Mouse (Mus musculus): ENCODE measurements at regions not wholly inside any gene's neighbourhood (a gene's known extent, or its start where the extent isn't known, plus 50 kb on each side); places are given as distances from the start of the nearest gene placed in this dataset.
"Not testable (repeated sequence)": the region's sequence is repeated elsewhere in the genome, so short reads cannot be mapped to it uniquely, and the experiment has no call there.

DNA sequence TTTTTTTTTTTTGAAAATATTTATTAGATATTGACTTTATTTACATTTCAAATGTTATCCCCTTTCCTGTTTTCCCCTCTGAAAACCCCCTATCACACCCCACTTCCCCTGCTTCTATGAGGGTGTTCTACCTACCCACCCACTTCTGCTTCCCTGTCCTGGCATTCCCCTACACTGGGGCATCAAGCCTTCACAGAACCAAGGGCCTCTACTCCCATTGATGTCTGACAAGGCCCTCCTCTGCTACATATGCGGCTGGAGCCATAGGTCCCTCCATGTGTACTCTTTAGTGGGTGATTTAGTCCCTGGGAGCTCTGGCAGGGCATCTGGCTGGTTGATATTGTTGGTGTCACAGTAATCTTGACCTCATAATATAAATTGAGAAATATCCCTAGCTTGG, 79.1 kb downstream of the Gm13691 start:
- H3K9ac ChIP-seq; H3K27ac ChIP-seq (replicated peaks); ATAC-seq (ENCODE audit: extremely low read depth, insufficient number of reproducible peaks, low FRiP score, low TSS enrichment); H3K4me3 ChIP-seq; H3K4me1 ChIP-seq; H3K4me2 ChIP-seq; H3K36me3 ChIP-seq; H3K27me3 ChIP-seq (replicated peaks); H3K9me3 ChIP-seq: not testable (repeated sequence)
- WGBS = 60% methylated on average over 1 of the region's 1 CpGs

DNA sequence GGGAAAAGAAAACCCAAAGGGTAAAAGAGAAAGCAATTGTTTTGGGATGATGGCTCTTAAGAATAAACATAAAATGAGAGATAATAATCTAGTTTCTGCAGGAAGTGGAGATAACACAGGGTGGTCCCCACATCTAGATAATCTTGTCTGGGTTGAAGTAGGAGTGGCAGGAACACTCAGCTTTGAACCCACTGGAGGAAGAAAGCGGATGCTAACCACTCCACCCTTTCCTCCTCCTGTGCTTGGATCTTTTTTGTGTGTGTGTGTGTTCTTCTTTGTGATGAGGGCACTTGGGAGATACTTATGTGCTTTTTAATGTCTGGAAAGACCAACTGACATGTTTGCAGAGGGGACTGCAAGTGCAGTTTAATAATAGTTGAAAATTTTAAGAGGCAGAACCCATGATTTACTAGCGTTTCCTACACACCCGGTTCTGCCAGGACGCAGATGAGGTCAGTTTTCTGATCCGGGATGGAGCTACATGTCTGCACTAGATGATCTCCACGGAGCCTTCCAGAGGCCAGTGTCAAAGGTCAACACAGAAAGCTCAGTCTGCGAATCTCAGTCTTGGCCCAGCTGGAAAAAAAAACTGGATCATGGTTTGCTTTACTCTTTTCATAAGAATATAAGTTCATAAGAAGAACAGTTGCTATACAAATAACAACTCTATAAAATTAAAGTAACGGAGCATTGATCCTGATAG, 82.7 kb downstream of the Gm13691 start:
- H3K9ac ChIP-seq = no peak overlapping the region
- H3K4me1 ChIP-seq = no peaks in the 10 kb centered on the region
- no peak for ATAC-seq (ENCODE audit: extremely low read depth, insufficient number of reproducible peaks, low FRiP score, low TSS enrichment)
- H3K4me2 ChIP-seq = no peak overlapping the region
- no peaks in the 10 kb centered on the region for H3K36me3 ChIP-seq
- H3K4me3 ChIP-seq = no peak overlapping the region
- H3K27me3 ChIP-seq (replicated peaks) = no peaks in the 10 kb centered on the region
- WGBS = 71% methylated on average over 8 of the region's 8 CpGs
- no peaks in the 10 kb centered on the region for H3K9me3 ChIP-seq
- H3K27ac ChIP-seq (replicated peaks) = no peak overlapping the region

DNA sequence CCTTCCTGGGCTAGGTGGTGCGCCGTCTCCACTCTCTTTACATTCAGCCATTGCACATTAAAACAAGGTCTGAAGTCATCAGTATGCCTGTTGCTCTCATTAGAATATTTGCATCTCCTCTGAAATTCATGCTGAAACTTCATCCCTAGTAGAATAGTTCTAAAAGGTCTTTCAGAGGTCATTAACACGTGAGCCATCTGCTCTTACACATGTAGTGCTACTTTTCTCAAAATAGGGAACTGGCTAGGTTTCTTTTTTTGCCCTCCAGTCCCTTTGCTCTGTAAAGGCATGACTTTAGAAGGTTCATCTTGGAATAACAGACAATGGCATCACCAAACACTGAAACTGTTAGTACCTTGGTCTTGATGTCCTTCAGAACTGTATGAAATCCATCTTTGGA, 85.6 kb downstream of the Gm13691 start:
- Histone ChIP-seq H3K4me2 (no peak overlapping the region), H3K9ac (no peak overlapping the region), H3K27me3 (replicated peaks) (no peaks in the 10 kb centered on the region), H3K27ac (replicated peaks) (no peak overlapping the region), H3K9me3 (no peaks in the 10 kb centered on the region), H3K36me3 (no peaks in the 10 kb centered on the region), H3K4me3 (no peak overlapping the region), H3K4me1 (no peaks in the 10 kb centered on the region)
- 82% methylated on average over 3 of the region's 3 CpGs for WGBS
- no peak for ATAC-seq (ENCODE audit: extremely low read depth, insufficient number of reproducible peaks, low FRiP score, low TSS enrichment)

DNA sequence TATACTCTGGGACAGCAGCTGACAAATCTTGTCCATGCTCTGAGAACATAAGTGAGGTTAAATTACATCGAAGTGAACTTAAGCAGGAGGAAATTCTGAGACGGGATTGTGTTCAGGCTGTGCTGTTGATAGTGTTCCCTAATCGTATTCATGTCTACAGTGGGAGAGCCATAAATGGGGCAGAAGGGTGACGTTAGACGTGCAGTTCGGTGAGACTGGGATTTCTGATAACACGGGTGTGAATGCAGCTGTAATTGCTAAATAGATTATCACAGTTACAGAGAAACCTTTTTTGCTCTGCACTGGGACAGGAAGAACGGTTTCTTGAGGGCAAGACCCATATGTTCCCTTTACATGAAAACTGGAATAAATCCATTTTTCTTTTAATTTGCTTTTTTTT, 88.9 kb downstream of the Gm13691 start:
- Histone ChIP-seq H3K9me3 (no peaks in the 10 kb centered on the region), H3K4me2 (no peak overlapping the region), H3K36me3 (no peaks in the 10 kb centered on the region), H3K27me3 (replicated peaks) (no peaks in the 10 kb centered on the region), H3K4me3 (no peak overlapping the region), H3K27ac (replicated peaks) (no peak overlapping the region), H3K9ac (no peak overlapping the region), H3K4me1 (no peaks in the 10 kb centered on the region)
- WGBS = 51% methylated on average over 8 of the region's 8 CpGs
- ATAC-seq (ENCODE audit: extremely low read depth, insufficient number of reproducible peaks, low FRiP score, low TSS enrichment) = no peak

DNA sequence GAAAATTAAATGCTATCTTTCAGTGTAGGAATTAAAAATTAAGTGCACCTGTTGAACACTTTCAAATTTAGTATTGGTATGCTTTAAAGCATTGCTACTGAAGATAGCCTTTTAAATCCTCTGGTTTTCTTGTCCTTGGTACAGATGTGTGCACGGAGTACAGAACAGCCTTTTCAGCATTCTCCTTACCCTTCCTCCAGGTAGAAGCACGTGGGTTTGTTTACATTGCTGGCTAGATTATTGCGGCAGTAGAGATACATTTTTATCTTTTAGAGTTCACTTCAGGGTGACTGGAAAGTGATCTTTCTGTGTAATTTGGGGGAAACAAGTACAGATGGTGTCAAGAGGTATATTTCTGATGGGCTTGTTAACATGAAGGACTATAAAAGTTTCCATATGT, 89.9 kb downstream of the Gm13691 start:
- WGBS = 46% methylated on average over 3 of the region's 3 CpGs
- ATAC-seq (ENCODE audit: extremely low read depth, insufficient number of reproducible peaks, low FRiP score, low TSS enrichment) = no peak
- no peaks in the 10 kb centered on the region for H3K9me3 ChIP-seq

DNA sequence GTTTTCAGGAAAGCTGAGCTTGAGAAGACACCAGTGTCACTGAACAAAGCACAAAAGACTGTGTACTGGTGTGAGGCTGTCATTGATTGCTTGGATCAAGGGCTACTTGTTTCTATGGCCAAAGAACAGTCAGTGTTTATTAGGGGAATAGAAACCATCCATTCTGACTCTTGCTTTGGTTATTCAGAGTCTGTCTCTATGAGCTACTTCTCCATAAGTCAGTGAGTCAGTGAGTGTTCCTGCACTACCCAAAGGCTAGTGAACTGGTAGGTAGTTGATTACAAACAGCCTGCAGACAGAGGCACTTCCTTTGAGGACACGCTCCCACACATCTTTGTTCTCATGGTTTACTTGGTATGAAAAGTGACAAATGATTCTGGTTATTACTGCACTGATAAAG, 104.4 kb downstream of the Gm13691 start:
- H3K27me3 ChIP-seq (replicated peaks) = no peaks in the 10 kb centered on the region
- 77% methylated on average over 1 of the region's 1 CpGs for WGBS
- H3K27ac ChIP-seq (replicated peaks) = no peak overlapping the region
- no peak overlapping the region for H3K4me2 ChIP-seq
- H3K9ac ChIP-seq = no peak overlapping the region
- ATAC-seq (ENCODE audit: extremely low read depth, insufficient number of reproducible peaks, low FRiP score, low TSS enrichment) = no peak
- no peaks in the 10 kb centered on the region for H3K9me3 ChIP-seq
- no peak overlapping the region for H3K4me3 ChIP-seq
- H3K4me1 ChIP-seq = no peaks in the 10 kb centered on the region
- H3K36me3 ChIP-seq = no peaks in the 10 kb centered on the region

More for the DNA sequence above, 89.9 kb downstream of the Gm13691 start:
- Histone ChIP-seq H3K36me3 (no peaks in the 10 kb centered on the region), H3K4me3 (no peak overlapping the region), H3K9ac (no peak overlapping the region), H3K27me3 (replicated peaks) (no peaks in the 10 kb centered on the region), H3K4me2 (no peak overlapping the region), H3K27ac (replicated peaks) (no peak overlapping the region), H3K4me1 (no peaks in the 10 kb centered on the region)

DNA sequence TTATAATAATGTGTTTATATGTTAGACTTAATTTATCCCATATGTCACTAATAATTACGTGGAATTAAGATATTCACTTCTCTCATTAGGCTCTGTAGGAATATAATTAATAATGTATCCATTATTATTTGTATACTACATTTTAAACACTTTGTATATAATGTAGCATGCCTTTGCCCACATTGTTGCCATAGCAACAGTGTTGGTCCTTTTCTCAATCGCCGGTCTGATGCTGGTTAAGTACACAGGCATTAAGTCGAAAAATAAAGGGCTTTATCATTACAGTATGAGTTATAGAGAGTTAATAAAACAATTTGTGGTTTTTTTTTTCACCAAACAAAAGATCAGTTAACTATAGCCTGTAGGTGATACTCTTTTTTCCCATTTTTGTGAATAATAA, 108.4 kb downstream of the Gm13691 start:
- H3K9ac ChIP-seq = no peak overlapping the region
- H3K9me3 ChIP-seq = no peaks in the 10 kb centered on the region
- H3K4me3 ChIP-seq = no peak overlapping the region
- WGBS = 79% methylated on average over 4 of the region's 4 CpGs
- no peaks in the 10 kb centered on the region for H3K4me1 ChIP-seq
- H3K4me2 ChIP-seq = no peak overlapping the region
- no peak for ATAC-seq (ENCODE audit: extremely low read depth, insufficient number of reproducible peaks, low FRiP score, low TSS enrichment)
- H3K27me3 ChIP-seq (replicated peaks) = no peaks in the 10 kb centered on the region
- no peaks in the 10 kb centered on the region for H3K36me3 ChIP-seq
- no peak overlapping the region for H3K27ac ChIP-seq (replicated peaks)

DNA sequence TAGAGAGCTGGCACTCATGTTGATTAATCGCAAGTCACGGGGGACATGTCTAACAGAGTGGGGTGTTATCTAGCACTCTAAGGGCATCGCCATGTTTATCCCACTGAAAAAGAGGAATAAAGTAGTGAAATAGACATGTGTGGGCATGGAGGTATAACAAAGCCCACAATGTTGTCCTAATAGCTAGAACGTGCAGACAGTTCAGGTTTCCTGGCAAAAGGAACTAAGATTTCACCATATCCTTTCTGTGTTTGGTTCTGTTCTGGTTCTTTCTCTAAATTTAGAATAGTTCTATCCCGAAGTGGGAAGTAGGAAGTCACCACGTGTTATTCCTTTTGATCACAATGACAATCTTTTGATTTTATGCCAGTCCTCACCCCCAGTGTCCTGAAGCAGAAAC, 123.2 kb downstream of the Gm13691 start:
- no peaks in the 10 kb centered on the region; the same call in 1 of the 2 replicates for H3K9me3 ChIP-seq
- no peak overlapping the region for H3K27ac ChIP-seq (replicated peaks)
- no peak for ATAC-seq (ENCODE audit: extremely low read depth, insufficient number of reproducible peaks, low FRiP score, low TSS enrichment)
- no peak overlapping the region for H3K4me2 ChIP-seq
- no peak overlapping the region for H3K4me3 ChIP-seq
- no peaks in the 10 kb centered on the region for H3K27me3 ChIP-seq (replicated peaks)
- H3K4me1 ChIP-seq = no peaks in the 10 kb centered on the region
- no peak overlapping the region for H3K9ac ChIP-seq
- 60% methylated on average over 6 of the region's 6 CpGs for WGBS
- H3K36me3 ChIP-seq = no peaks in the 10 kb centered on the region

DNA sequence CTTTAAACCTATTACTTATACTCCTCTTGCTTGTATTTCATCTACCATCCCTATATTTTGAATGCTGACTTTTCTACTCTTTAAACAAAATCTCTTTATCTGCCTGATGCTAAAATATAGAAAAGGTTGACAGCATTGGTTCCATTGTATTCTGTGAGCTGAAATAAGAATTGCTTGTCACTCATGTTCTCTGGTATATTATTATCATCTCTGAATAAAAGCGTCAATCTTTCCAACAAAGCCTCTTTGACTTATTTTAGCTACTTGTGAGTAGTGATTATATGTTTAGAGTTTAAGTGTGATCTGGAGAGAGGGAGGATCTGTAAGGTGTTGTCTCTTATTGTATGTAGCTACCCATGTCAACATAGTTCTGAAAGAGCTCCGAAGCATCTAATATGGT, 129.5 kb downstream of the Gm13691 start:
- H3K9ac ChIP-seq = no peak overlapping the region
- no peak overlapping the region for H3K4me3 ChIP-seq
- no peak overlapping the region for H3K27ac ChIP-seq (replicated peaks)
- no peaks in the 10 kb centered on the region for H3K4me1 ChIP-seq
- H3K9me3 ChIP-seq = no peaks in the 10 kb centered on the region
- no peaks in the 10 kb centered on the region for H3K27me3 ChIP-seq (replicated peaks)
- H3K36me3 ChIP-seq = no peaks in the 10 kb centered on the region
- whole genome bisulfite sequencing = 85% methylated on average over 2 of the region's 2 CpGs
- no peak for ATAC-seq (ENCODE audit: extremely low read depth, insufficient number of reproducible peaks, low FRiP score, low TSS enrichment)
- H3K4me2 ChIP-seq = no peak overlapping the region

DNA sequence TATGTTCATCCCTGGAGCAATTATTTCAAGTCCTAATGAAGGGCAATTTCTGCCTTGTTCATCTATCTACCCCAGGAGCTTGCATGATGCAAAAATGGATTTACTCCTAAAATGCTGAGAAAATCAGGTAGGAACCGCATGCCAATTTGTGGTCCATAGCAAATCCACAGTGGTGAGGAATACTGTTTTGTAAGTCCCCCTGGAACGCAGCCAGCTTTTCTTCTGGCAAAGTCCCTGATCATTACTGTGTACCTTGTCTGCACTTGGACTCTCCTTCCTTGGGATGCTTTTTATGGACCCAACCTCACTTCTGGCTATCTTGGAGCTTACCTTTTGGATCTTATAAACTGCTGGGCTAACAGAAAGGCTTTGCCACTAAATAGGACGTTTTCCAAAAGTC, 137.2 kb downstream of the Gm13691 start:
- 68% methylated on average over 3 of the region's 3 CpGs for WGBS
- Histone ChIP-seq H3K4me3 (no peak overlapping the region), H3K9me3 (no peaks in the 10 kb centered on the region; the same call in 1 of the 2 replicates), H3K4me1 (no peaks in the 10 kb centered on the region), H3K4me2 (no peak overlapping the region), H3K27ac (replicated peaks) (no peak overlapping the region), H3K36me3 (no peaks in the 10 kb centered on the region), H3K27me3 (replicated peaks) (no peaks in the 10 kb centered on the region), H3K9ac (no peak overlapping the region)
- no peak for ATAC-seq (ENCODE audit: extremely low read depth, insufficient number of reproducible peaks, low FRiP score, low TSS enrichment)

DNA sequence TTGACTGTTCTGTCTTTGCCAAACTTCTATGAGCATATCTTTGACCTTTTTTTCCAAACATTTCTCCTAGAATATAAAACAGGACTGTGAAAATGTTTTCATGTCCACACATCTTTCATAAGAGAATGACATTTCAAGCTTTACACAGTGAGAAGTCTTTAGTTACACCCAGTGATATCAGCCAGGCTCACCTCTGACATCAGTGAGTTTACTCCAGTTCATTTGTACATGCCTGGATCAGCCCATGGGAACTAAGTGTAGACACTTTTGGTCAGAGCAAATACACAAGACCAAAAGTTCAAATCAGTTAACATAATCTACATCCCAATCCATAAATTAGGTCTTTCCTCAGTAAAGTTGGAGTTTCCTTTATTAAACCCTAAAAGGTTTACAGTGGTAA, 171.4 kb downstream of the Gm13691 start:
- Histone ChIP-seq H3K27me3 (replicated peaks) (no peaks in the 10 kb centered on the region), H3K36me3 (no peaks in the 10 kb centered on the region), H3K27ac (replicated peaks) (no peak overlapping the region), H3K9me3 (no peaks in the 10 kb centered on the region), H3K9ac (no peak overlapping the region), H3K4me2 (no peak overlapping the region), H3K4me1 (no peaks in the 10 kb centered on the region), H3K4me3 (no peak overlapping the region)
- no peak for ATAC-seq (ENCODE audit: extremely low read depth, insufficient number of reproducible peaks, low FRiP score, low TSS enrichment)

DNA sequence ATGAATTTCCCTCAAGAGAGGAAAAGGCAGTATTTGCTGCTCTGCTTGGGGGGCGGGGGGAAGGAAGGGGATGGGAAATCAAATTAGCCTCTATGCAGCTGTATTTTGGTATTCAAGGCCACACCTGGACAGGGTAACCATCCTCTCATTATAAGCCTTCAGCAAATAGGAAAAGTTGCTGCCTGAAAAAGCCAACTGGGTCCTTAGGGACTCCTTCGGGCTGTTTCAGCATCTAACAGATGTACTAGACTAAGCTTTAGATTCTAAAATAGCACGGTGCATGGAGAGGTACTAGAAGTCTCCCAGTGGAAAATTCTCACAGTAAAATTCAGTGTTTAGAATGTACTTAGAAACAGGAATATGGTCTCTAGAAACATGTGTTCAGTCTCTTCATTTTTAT, 183.1 kb downstream of the Gm13691 start:
- no peak overlapping the region for H3K27ac ChIP-seq (replicated peaks)
- whole genome bisulfite sequencing = 76% methylated on average over 3 of the region's 3 CpGs
- no peak for ATAC-seq (ENCODE audit: extremely low read depth, insufficient number of reproducible peaks, low FRiP score, low TSS enrichment)
- no peaks in the 10 kb centered on the region for H3K4me1 ChIP-seq
- H3K4me3 ChIP-seq = no peak overlapping the region
- H3K4me2 ChIP-seq = no peak overlapping the region
- no peaks in the 10 kb centered on the region for H3K36me3 ChIP-seq
- no peaks in the 10 kb centered on the region for H3K27me3 ChIP-seq (replicated peaks)
- no peaks in the 10 kb centered on the region for H3K9me3 ChIP-seq
- H3K9ac ChIP-seq = no peak overlapping the region

Measured in heart, embryonic 13.5 days (tissue).